Mouse (Mus musculus): ENCODE measurements at regions not wholly inside any gene's neighbourhood (a gene's known extent, or its start where the extent isn't known, plus 50 kb on each side); places are given as distances from the start of the nearest gene placed in this dataset.

GRCm38 (mm10) chr1:72085661-72086060 is 126.4 kb downstream of the Mreg start:
- WGBS: 57% methylated on average over 6 of the region's 6 CpGs
- no peak overlapping the region for H3K27ac ChIP-seq (ENCODE audit: insufficient read depth, low read length)
- DNase-seq: no peak
- H3K4me1 ChIP-seq (ENCODE audit: control insufficient read depth, insufficient read depth, low read length): no peaks in the 10 kb centered on the region
- H3K4me3 ChIP-seq (replicated peaks; ENCODE audit: insufficient read depth, low read depth, low read length): no peak overlapping the region
- TF ChIP-seq CTCF (IDR thresholded peaks at IDR 0.05; ENCODE audit: borderline replicate concordance, insufficient read depth, low read depth, low read length): no peak
- no peak for TF ChIP-seq POLR2A (IDR thresholded peaks at IDR 0.05; ENCODE audit: borderline replicate concordance, insufficient read depth, low read length)
- H3K27me3 ChIP-seq (ENCODE audit: control insufficient read depth, insufficient read depth, low read length): no peaks in the 10 kb centered on the region

GRCm38 (mm10) chr1:72084219-72084618 is 127.9 kb downstream of the Mreg start:
- 74% methylated on average over 3 of the region's 3 CpGs for WGBS
- Histone ChIP-seq H3K4me3 (replicated peaks; ENCODE audit: insufficient read depth, low read depth, low read length) (no peak overlapping the region), H3K4me1 (ENCODE audit: control insufficient read depth, insufficient read depth, low read length) (no peaks in the 10 kb centered on the region), H3K27ac (ENCODE audit: insufficient read depth, low read length) (no peak overlapping the region), H3K27me3 (ENCODE audit: control insufficient read depth, insufficient read depth, low read length) (no peaks in the 10 kb centered on the region)
- no peak for DNase-seq
- TF ChIP-seq POLR2A (IDR thresholded peaks at IDR 0.05; ENCODE audit: borderline replicate concordance, insufficient read depth, low read length) (no peak), CTCF (IDR thresholded peaks at IDR 0.05; ENCODE audit: borderline replicate concordance, insufficient read depth, low read depth, low read length) (no peak)

- no peaks in the 10 kb centered on the region; the same call in 1 of the 2 replicates for H3K4me1 ChIP-seq (ENCODE audit: control insufficient read depth, insufficient read depth, low read length)
- H3K4me3 ChIP-seq (replicated peaks; ENCODE audit: insufficient read depth, low read depth, low read length): no peak overlapping the region
- no peak for TF ChIP-seq CTCF (IDR thresholded peaks at IDR 0.05; ENCODE audit: borderline replicate concordance, insufficient read depth, low read depth, low read length)
- no peak for TF ChIP-seq POLR2A (IDR thresholded peaks at IDR 0.05; ENCODE audit: borderline replicate concordance, insufficient read depth, low read length)
- no peak for DNase-seq
- 78% methylated on average over 4 of the region's 4 CpGs for WGBS
- no peak overlapping the region for H3K27ac ChIP-seq (ENCODE audit: insufficient read depth, low read length)
- H3K27me3 ChIP-seq (ENCODE audit: control insufficient read depth, insufficient read depth, low read length): no peaks in the 10 kb centered on the region
Measured at GRCm38 (mm10) chr1:72082366-72082765, 129.7 kb downstream of the Mreg start.

GRCm38 (mm10) chr1:72081811-72082210 is 130.3 kb downstream of the Mreg start:
- no peak overlapping the region for H3K27ac ChIP-seq (ENCODE audit: insufficient read depth, low read length)
- no peak overlapping the region for H3K4me3 ChIP-seq (replicated peaks; ENCODE audit: insufficient read depth, low read depth, low read length)
- 74% methylated on average over 5 of the region's 5 CpGs for WGBS
- H3K27me3 ChIP-seq (ENCODE audit: control insufficient read depth, insufficient read depth, low read length): no peaks in the 10 kb centered on the region
- no peaks in the 10 kb centered on the region; the same call in 1 of the 2 replicates for H3K4me1 ChIP-seq (ENCODE audit: control insufficient read depth, insufficient read depth, low read length)
- no peak for DNase-seq
- TF ChIP-seq POLR2A (IDR thresholded peaks at IDR 0.05; ENCODE audit: borderline replicate concordance, insufficient read depth, low read length) (no peak), CTCF (IDR thresholded peaks at IDR 0.05; ENCODE audit: borderline replicate concordance, insufficient read depth, low read depth, low read length) (no peak)

- H3K4me3 ChIP-seq (replicated peaks; ENCODE audit: insufficient read depth, low read depth, low read length): no peak overlapping the region
- no peaks in the 10 kb centered on the region for H3K27me3 ChIP-seq (ENCODE audit: control insufficient read depth, insufficient read depth, low read length)
- no peak for DNase-seq
- no peak for TF ChIP-seq POLR2A (IDR thresholded peaks at IDR 0.05; ENCODE audit: borderline replicate concordance, insufficient read depth, low read length)
- no peak for TF ChIP-seq CTCF (IDR thresholded peaks at IDR 0.05; ENCODE audit: borderline replicate concordance, insufficient read depth, low read depth, low read length)
- no peak overlapping the region for H3K27ac ChIP-seq (ENCODE audit: insufficient read depth, low read length)
- no peaks in the 10 kb centered on the region; the same call in 1 of the 2 replicates for H3K4me1 ChIP-seq (ENCODE audit: control insufficient read depth, insufficient read depth, low read length)
- 16% methylated on average over 7 of the region's 7 CpGs for WGBS
Measured at GRCm38 (mm10) chr1:72078926-72079550, 133.1 kb downstream of the Mreg start.

- H3K4me3 ChIP-seq (replicated peaks; ENCODE audit: insufficient read depth, low read depth, low read length): no peak overlapping the region
- TF ChIP-seq POLR2A (IDR thresholded peaks at IDR 0.05; ENCODE audit: borderline replicate concordance, insufficient read depth, low read length): no peak
- TF ChIP-seq CTCF (IDR thresholded peaks at IDR 0.05; ENCODE audit: borderline replicate concordance, insufficient read depth, low read depth, low read length): no peak
- WGBS: 33% methylated on average over 1 of the region's 1 CpGs
- no peak overlapping the region for H3K27ac ChIP-seq (ENCODE audit: insufficient read depth, low read length)
- no peak for DNase-seq
- H3K27me3 ChIP-seq (ENCODE audit: control insufficient read depth, insufficient read depth, low read length): no peaks in the 10 kb centered on the region
- no peaks in the 10 kb centered on the region; the same call in 1 of the 2 replicates for H3K4me1 ChIP-seq (ENCODE audit: control insufficient read depth, insufficient read depth, low read length)
Measured at GRCm38 (mm10) chr1:72076341-72076740, 135.8 kb downstream of the Mreg start.

- 88% methylated on average over 2 of the region's 2 CpGs for WGBS
- Histone ChIP-seq H3K27ac (ENCODE audit: insufficient read depth, low read length) (no peak overlapping the region), H3K4me3 (replicated peaks; ENCODE audit: insufficient read depth, low read depth, low read length) (no peak overlapping the region), H3K4me1 (ENCODE audit: control insufficient read depth, insufficient read depth, low read length) (no peaks in the 10 kb centered on the region; the same call in 1 of the 2 replicates), H3K27me3 (ENCODE audit: control insufficient read depth, insufficient read depth, low read length) (no peaks in the 10 kb centered on the region)
- DNase-seq: no peak
- TF ChIP-seq POLR2A (IDR thresholded peaks at IDR 0.05; ENCODE audit: borderline replicate concordance, insufficient read depth, low read length) (no peak), CTCF (IDR thresholded peaks at IDR 0.05; ENCODE audit: borderline replicate concordance, insufficient read depth, low read depth, low read length) (no peak)
Measured at GRCm38 (mm10) chr1:72075464-72075863, 136.6 kb downstream of the Mreg start.

GRCm38 (mm10) chr1:72073245-72073644 is 138.9 kb downstream of the Mreg start:
- Histone ChIP-seq H3K27ac (ENCODE audit: insufficient read depth, low read length) (no peak overlapping the region), H3K4me1 (ENCODE audit: control insufficient read depth, insufficient read depth, low read length) (no peaks in the 10 kb centered on the region), H3K27me3 (ENCODE audit: control insufficient read depth, insufficient read depth, low read length) (no peaks in the 10 kb centered on the region), H3K4me3 (replicated peaks; ENCODE audit: insufficient read depth, low read depth, low read length) (no peak overlapping the region)
- TF ChIP-seq POLR2A (IDR thresholded peaks at IDR 0.05; ENCODE audit: borderline replicate concordance, insufficient read depth, low read length) (no peak), CTCF (IDR thresholded peaks at IDR 0.05; ENCODE audit: borderline replicate concordance, insufficient read depth, low read depth, low read length) (no peak)
- no peak for DNase-seq
- 78% methylated on average over 4 of the region's 4 CpGs for WGBS
